Mouse (Mus musculus) right cerebral cortex, adult 2 months (tissue): ENCODE results near the gene Rere.
"Not testable (repeated sequence)": the region's sequence is repeated elsewhere in the genome, so short reads cannot be mapped to it uniquely, and the experiment has no call there.

Experiments used
- DNase-seq, 2 experiments: peaks; one replicate each; pipeline ENCODE4 v3.0.0; 2021 to 2022; ENCODE audit warnings: low spot score in 2 of 2

Gene Rere

DNA sequence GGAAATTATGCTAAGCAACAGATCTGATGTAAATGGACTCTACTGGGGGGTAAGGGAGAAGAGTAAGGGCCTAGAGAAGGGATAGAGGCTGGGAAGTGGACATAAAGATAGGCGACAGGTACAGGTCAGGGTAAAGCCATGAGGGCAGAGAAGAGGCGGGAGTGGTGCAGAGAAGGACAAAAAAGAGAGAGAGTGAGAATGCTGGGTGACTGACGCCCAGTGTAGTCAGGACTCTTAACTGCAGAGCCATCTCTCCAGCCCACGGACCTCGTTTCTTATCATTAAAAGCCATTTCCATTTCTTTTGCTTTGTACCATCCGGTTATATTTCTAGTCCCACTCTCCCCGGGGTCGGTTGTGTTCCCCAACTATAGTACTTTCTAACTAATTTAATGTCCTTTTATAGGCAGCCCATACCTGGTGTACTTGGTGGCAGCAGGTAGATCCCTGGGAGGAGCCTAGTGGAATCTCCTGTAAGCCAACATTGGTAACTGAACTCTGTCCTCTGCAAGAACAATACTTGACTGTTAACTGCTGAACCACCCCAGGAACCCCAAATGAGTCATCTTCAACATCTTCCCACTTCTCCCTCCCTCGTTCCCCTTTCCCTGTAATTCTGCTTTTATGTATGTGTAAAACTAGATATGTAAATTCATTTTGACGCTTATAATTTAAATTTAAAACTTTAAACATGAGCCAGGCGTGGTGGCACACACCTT lies 223.0 kb downstream of the Rere start:
- no peak for DNase-seq

DNA sequence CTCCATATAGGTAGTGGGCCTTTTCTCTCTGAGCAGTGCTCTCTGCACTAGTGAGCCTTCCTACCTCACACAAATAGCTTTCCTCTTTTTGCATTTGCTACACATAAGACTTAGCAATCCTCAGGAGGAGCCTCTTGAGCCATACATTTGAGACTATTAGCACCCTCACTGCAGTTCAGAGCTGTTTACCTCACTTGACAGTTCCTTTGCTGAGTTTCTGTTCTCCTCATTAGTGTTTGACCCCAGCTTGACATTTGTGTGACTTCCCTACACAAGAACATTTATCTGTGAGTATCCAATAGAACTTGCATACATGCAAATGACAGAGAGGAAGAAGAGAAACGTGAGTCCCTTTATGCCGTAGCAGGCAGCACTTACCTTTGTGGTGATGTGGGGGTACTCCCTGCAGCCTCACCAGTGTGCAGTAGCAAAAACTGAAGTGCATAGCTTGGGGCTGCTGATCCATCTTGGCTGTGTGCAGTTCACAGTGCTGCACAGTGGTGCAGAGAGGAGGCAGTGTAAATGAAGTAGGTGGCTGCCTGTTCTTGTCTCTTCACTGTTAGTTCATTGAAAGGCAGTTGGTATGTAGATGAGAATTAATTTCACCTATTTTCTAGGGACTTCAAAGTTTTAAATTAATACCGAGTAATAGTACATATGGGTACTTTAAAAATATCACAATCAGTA lies 227.7 kb downstream of the Rere start:
- no peak for DNase-seq

DNA sequence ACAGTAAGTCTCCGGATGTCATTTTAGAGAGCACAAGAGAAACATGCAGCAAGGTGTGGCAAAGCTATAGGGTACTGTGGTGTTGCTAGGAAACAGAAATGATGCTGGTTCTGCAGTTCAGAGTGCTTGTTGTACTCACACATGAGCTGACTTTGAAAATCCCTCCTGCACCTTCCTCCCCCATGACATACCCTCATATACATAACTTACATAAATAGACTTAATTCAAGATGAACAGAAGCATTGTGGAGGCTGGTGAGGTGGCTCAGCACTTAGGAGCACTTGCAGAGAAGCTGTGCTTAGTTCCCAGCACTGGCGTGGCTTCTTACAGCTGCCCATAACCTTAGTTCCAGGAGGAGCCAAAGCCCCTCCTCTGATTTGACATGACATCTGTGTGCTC lies 228.6 kb downstream of the Rere start:
- no peak for DNase-seq

GRCm38 (mm10) chr4:150513387-150513786 lies 231.9 kb downstream of the Rere start:
- not testable (repeated sequence) for DNase-seq

- DNase-seq: no peak
These were observed 234.8 kb downstream of the Rere start for GRCm38 (mm10) chr4:150516201-150516600.

- DNase-seq: peak in 1 of 2 experiments; percentile 39
These were observed 235.9 kb downstream of the Rere start for GRCm38 (mm10) chr4:150517381-150517780.

DNA sequence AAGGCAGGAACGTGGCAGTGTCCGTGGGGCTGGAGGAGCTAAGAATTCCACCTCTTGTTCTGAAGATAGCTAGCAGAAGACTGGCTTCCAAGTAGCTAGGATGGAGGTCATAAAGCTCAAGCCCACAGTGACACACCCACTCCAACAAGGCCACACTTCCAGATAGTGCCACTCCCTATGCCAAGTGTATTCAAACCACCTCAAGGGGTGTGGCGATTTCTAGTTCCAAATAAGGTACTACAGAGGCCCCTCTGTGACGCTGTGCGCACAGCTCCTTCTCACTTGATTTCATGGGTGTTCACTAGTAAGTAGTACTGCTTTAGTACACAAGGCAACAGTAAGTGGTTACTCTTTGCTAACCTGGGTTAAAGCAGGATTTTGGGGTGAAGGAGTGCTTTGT lies 237.4 kb downstream of the Rere start:
- no peak for DNase-seq

DNA sequence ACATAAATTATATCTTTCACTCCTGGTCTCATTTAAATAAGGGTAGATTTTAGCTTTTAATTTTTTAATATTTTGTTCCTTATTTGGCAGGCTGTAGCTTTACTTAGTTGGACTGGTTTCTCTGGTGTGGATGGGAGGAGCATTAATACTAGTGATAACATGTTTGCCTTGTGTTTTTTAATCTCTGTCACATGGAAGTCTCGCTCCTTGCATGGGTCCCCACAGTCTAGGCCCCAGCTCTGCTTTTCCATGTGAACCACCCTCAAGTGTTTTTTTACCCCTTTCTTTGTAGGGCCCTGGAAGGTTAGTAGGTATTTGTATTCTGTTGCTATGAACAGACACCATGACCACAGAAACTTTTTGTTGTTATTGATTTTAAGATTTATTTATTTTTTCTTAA lies 238.6 kb downstream of the Rere start:
- DNase-seq: no peak

DNA sequence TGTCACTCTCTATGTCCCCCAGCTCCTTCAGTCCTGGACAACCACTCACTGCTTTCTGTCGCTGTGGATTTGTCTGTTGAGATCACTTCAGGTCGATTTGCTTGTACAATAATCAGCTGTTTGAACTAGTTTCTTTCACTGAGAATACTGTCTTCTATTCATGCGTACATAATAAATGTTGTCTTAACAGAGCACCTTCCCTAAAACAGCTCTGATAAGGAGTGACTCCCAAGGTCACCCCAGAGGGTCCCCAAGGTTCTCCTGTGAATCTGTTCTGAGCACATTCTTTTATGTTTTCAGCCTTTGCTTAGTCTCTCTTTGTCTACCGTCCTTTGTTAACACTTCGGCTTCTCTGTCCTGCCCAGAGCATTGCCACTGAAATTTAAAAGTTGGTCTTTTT lies 241.0 kb downstream of the Rere start:
- DNase-seq: no peak

- no peak for DNase-seq
These were observed 241.9 kb downstream of the Rere start for GRCm38 (mm10) chr4:150523351-150523750.

DNA sequence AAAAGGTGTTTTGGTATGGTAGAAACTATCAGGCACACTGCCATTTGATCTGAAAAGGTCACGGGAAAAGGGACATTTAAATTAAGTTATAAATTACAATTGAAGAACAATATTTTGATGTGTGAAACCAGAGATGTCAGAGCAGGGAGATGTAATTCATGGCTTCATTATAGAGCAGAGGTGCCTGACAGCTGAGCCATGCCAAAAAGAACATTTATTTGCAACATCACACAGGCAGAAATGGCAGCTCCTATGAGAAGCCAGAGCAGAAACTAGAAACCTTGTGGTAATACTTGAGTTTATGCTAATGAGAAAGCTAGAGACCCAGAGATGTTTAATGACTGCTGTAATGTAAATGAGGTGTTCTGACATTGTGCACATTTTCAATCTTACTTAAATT lies 244.8 kb downstream of the Rere start:
- DNase-seq: no peak

DNA sequence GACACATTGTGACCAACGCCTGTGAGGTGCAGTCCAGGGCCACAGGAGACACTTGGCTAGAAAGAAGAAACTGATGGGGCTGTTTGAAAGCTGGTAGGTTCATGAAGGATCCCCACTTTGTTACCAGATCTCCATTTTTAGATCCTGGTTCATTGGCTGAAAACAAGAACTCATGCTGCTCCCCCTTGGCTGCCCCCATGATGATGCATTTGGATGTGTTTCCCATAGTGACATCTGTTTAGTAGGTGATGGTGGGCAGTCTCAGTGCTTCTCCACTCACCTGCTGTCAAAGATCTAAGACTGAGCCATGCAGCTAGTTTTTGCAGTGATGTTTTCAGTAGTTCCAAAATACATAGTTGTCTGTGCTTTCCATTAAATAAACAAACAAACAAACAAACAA lies 247.0 kb downstream of the Rere start:
- no peak for DNase-seq

DNA sequence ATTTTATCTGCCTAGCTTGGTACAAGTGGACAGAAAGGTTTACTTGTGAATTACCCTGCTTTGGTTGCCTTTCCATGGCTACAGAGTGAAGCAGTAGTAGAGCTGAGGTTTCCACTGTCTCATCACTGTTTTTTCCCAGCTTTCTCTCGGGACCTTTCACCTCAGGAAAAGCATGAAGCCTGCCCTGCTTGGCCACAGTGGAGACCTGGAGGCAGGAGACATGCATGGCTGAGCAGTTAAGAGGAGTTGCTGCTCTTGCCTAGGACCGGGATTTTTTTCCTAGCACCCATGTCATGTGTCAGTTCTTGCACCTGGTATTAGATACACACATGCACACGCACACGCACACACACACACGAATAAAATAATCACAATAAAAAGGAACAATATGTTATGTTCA lies 247.4 kb downstream of the Rere start:
- no peak for DNase-seq

DNA sequence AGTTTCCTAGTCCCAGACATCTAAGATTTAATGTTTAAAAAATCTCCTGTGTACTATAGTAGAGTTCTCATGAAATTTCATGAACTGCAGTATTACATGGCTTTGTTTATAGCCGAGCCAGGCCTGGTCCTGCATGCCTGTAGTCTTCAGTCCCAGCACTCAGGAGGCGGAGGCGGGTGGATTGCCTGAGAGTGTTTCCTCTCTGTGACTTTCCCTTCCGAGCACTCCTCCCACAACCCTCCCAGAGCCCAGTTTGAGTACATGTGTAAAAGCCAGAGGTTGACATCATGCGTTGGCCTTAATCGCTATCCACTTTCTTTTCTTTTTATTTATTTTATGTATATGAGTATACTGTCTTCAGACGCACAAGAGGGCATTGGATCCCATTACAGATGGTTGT lies 250.4 kb downstream of the Rere start:
- no peak for DNase-seq

DNA sequence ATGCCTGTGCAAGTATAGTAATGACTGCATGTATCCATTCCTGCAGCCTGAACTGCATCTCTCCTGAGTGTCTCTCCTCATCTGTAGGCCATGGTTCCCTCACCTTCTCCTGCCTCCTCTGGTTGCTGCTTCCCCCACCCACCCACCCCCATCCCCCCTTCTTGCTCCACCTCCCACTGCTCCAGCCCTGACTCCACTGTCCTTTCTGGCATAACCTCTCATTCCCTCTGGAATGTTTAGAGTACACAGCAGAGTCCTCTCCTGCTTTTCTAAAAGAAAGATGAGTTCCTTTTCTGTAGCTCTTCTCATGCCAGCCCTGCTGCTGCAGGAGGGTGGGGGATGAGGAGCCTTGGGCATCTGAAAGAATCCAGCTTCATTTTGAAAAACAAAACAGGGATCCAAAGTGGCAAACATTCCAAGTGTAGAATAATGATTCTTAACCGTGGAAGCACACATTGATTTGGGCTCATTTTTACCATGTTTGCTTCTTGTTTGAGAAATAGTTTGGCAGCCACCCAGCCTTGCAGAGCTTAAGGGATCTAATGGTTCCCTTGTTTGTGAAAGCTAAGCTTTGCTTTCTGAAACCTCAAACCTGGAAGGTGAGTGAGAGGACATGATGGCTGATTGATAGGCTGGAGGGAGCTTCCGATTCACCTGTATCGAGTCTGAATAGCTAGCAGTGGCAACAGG lies 255.5 kb downstream of the Rere start:
- DNase-seq: no peak

GRCm38 (mm10) chr4:150539846-150540245 lies 258.4 kb downstream of the Rere start:
- no peak for DNase-seq

DNA sequence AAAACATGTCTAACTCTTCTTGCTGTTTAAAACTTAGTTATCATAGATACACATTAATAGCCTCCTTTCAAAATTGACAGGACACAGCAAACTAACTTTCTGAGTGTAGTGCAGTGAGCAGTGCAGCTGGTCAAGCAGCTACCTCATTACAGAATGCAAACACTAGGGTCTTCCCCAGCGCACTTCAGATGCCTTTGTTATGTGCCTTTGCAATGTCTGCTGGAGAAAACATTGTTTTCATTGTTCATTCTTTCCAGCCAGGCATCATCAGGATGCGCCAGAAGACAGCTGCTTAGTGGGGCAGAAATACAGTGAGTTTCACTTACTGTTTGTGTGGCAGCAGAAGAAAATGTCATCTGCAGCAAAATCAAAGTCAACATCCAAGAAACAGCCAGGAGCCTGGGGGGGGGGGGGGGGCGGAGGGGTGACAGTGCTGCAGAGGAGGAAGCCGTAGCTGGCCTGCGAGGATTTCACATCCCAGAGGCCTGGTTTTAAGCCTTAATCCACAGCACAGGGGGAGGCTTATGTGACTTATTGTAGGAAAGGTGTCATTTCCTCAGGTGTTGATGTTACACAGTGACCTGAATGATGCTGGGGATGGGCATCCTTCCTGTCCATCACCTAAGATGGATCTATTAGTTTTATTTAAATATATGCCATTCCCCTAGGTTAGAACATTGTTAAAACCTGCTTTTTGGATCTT lies 259.1 kb downstream of the Rere start:
- no peak for DNase-seq

DNA sequence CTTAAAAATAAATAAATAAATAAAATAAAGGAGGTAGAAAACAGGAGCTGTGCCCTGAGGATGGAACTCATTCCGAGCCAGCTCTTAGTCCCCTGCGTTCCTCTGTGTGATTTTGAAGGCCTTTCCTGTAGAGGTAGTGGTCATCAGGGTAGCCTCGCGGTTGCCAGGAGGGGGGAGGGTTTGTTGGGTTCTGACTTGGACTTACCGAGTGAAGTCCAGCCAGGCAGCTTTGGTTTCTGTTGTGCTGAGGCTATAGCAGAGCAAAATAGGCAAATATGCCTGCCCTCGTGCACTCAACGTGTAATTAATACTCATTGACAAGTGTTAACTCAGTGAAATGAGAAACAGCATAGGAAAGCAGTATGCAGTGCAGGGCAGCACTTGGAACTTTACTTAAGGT lies 262.8 kb downstream of the Rere start:
- no peak for DNase-seq

DNA sequence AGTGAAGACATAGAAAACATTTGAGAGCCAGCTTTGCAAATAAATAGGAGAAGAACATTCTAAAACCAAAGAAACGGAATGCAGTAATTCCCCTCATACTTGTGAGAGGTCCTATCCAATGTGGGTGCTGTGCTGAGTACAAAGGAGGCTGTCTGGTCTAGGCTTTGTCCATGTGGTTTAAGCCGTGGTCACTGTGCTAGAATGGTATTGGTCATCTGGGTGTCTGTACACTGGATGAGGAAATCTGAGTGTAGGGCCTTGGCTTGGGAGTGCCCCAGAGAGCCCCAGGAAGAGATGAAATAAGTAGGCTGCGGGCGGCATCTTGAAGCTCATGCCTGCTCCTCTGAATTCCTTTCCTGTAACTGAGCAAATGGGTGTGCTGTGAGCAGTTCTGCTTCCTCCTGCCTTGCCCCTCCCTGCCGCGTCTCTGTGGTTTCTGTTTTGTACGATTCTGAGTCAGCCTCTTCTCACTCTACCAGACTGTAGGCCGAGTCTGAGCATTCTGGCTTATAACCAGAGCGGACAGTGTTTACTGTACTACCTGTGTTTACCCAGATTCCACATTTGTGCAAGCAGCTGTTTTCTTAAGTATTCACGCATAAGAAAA lies 263.3 kb downstream of the Rere start:
- DNase-seq: peak; percentile 62

DNA sequence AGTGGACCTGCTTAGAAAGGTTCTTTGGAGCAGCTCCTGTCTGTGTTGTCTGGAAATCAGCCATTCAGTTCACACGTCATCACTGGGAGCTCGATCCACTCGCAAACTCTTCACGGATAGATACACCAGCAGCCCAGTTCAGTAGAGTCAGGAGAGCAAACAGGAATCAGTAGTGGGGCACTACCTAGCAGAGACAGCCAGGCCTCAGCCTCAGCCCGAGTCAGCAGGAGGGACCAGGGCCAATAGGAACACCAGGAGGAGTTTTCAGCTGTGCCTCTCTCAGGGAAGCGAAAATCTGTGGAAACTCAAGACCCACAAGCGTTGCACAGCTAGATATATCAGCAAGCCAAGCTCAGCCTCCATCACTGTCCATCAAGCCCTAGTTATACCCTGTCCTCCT lies 264.3 kb downstream of the Rere start:
- DNase-seq: no peak

- DNase-seq: not testable (repeated sequence)
These were observed 264.9 kb downstream of the Rere start for GRCm38 (mm10) chr4:150546296-150546695.

- DNase-seq: no peak
These were observed 267.9 kb downstream of the Rere start for GRCm38 (mm10) chr4:150549393-150549792.
